Mouse (Mus musculus): Measurements from ENCODE around the gene Lpin2.

Gene Lpin2

DNA sequence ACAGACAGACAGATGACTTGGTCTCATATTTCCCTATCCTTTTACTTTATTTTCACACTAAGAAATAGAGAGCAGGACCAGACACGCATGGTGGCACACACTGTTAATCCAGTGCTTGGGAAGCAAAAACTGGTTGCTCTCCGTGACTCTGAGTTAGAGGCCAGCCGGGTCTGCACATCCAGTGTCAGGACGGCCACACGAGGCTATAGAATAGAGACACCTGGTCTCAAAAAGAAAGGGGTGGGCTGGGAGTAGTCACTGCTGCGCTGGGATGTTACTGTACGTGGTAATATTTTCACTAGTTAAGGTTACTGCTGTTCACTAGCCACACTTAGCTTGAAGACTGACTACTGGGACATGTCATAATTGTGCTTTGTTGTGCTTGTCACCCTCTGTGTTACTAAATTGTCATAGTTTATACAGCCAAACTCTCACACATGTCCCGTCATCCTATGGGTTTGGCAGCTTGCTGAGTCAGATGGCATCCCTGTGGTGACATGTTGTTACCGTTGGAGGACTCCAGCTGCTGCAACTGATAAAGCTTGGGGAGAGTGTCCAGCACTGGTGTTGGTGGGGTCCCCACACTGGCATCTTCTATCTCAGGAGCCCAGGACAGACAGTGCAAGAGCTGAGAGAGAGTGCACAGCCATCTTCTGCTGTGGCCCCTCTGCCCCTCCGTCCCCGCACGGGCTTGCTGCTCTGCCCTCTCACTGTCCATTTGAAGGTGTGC is 53.0 kb downstream of the Lpin2 start:
- no peak for DNase-seq

DNA sequence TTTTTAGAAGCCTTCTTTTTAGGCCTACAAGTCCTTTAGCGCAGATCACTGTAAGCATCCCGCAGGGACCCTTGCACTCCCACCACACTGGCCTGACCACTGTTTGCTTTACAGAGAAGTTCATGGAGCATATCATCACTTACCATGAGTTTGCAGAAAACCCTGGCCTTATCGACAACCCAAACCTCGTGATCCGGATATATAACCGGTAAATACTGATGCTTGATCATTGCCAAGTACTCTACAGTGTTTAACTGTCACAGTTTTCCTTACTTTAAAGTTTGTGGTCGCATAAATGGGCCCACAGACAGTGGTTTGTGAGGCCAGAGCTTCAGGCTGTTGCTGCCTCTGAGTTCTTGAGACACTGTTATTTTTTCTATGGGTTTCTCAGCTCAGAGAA is 56.1 kb downstream of the Lpin2 start:
- no peak for DNase-seq

DNA sequence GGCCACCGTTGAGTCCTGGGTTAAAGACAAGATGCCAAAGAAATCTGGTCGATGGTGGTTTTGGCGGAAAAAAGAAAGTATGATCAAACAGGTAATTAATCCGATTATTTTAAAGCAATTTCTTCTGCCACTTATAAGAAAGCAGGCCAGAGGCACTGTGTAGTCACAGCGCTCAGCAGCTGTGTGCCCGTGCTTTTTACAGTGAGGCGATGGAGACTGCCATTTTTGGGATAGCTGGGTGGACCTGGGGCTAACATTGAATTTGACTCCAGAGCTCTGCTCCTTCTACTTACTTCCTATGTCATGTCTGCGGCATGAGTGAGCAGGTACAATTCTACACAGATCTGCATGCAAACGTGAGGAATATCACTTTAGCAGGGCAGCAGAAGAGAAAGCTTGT is 58.5 kb downstream of the Lpin2 start:
- DNase-seq: no peak

DNA sequence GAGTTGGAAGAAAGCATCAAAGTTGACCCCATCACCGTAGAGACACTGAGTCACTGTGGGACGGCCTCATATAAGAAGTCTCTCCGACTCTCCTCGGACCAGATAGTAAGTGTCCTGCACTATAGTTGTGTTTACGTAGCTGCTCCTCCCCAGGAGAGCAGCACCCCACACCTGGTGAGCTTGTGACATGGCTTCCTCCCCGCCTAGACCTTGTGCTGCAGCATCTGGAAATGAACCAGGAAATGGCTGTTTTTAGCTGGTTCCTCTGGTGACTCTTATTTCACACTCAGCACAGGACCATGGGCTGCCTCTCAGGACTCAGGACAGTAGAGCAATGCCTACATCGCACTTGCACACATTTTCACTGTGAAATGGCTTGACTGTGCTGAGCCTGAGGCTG is 60.3 kb downstream of the Lpin2 start:
- no peak for DNase-seq

DNA sequence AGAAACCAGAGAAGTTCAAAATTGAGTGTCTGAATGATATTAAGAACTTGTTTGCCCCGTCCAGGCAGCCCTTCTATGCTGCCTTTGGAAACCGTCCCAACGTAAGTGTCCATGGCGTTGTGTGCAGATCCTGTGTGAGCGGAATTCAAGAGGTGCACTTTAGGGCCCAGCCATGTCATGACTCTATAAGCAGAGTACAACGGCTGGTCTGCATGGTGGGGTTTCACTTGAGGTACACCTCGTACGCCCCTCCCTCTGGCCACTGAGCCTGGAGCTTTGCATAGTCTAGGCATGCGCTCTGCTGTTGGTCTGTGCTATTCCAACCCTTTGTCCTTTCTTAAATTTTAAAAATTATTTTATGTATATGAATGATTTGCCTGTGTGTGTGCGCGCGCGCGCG is 62.8 kb downstream of the Lpin2 start:
- no peak for DNase-seq

DNA sequence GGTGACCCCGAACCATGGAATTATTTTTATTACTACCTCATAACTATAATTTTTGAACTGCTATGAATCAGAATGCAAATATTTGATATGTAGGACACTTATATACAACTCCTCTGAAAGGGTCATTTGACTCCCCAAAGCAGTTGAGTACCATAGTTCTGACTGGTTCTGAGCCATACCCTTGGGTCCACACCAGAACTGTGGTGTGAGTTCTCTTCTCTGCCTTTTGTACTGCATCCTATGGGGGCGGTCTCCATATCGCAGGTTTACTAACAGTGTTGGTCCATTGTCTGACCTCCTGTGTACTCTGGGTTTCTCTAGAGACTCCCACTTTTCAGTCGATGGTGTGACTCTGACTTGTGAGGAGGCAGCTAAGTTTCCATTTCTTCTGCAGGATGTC is 63.7 kb downstream of the Lpin2 start:
- no peak for DNase-seq

DNA sequence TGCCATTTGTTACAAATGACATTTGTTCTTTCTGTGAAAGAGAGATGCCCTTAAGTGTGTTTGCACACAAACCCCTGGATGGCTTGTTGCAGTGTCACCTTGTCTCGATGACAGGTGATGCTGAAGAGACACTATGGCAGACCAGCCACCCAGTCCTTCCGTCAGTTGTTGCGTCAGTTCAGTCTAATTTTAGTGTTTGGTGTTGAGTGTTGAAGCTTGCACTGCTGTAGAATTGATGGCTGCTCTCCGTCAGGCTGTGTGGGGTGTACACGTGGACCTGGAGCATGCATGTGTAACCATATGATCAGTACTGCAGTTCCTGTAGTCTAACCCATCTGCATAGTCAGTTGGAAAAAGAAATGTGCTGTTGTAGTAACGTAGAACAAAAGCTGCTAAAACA is 66.6 kb downstream of the Lpin2 start:
- no peak for DNase-seq

DNA sequence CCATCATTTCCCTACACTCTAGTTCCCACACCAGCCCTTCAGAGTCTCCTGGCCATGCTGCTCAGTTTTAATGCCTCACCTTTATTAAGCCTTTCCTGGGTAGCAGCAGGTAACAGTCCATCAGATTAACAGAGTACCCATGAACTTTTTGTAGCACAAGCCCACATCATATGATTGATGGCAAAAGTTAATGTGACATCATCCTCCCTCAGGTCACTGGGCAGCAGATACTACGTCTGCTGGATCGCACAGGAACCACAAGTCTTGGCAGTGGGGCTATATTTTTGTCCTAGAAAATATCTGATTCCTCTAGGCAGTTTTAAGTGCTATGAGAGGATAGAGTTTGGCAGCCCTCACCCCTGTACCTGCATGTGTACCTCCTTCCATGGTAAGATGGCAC is 67.7 kb downstream of the Lpin2 start:
- DNase-seq: no peak

DNA sequence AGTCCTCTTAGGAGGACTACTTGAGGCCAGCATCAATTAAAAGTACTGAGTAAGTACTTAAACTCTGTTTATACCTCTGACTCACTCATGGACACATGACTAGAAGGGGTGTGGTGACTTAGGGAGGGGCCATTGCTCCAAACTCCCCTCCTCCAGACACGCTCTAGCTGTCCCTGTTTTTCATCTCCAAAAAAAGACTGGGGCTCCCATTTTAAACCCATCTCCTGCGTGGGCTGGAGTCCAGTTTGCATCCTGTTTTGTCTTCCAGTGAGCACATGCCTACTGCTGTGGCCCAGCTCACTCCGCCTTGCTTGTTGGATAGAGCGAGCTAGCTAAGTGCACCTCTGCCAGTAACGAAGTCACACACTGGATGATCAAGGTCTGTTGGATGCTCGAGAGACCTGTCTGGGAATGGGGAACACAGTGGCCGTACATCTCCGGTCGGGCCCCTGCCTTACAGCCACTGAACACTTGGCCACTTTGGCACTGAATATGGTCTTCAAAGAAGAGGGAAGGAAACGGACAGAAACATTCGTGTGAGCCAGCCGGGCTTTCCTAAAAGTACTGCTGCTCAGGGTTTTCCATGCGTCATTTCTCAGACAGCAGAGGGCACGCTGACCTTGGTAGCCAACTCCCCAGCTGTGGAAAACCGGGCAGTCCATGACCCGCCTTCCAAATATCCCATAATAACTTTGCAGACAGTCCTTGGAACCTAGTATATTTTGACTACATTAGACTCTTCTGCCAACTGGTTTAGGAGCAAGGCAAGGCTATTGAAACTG is 68.7 kb downstream of the Lpin2 start:
- no peak for DNase-seq

DNA sequence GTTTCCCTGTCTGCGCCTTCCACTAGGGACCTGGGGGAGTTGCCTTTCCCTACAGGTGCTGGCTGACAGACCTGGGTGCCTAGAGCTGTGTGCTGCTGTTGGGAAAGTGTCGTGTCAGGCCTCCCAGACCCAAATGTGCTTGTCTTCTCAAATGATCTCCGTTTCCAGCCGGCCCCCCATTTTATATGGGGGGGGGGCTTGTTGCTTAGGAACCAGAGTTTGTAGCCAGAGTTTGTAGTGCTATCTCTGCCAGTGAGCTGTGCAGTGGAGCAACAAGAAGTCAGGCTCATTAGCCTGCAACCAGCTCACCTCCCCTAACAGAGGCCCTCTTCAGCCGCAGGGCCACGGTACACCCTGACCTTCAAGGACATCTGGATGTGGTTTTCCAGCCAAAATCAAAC is 69.2 kb downstream of the Lpin2 start:
- no peak for DNase-seq

DNA sequence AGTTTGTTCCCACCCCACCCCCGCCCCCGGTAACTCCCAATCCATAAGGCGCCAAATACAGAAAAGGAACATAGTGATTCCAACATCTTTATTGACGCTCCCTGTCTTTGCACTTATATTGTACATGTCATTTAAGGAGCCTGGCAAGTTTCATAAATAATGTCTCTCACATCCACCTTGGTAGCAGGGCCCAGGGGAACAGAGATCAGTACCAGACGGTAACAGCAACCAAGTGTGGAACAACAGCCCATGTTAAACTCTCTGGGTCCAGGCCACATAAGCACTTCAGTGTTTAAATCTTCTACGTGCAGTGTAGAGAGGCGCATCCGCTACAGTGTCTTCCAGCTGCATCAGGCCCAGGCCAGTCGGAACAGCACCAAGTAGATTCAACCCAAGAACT is 69.7 kb downstream of the Lpin2 start:
- DNase-seq: no peak

DNA sequence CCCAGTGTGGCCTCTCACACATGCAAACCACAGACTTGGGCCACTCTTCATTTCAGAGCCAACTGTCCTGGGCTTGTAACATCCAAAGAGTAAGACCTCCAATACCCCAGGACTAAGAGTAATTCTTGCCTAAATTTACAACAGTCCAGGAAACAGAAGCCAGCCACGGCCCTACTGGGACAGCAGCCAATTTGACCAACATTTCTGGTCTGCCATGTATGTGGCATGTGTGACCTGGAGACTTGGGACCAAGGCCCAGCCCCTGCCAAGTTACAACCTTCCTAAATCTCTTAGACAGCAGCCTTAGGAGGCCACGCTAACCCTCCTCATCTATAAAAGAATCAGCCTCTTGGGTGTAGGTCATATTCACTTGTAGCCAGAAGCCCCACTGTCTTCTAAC is 71.0 kb downstream of the Lpin2 start:
- no peak for DNase-seq

DNA sequence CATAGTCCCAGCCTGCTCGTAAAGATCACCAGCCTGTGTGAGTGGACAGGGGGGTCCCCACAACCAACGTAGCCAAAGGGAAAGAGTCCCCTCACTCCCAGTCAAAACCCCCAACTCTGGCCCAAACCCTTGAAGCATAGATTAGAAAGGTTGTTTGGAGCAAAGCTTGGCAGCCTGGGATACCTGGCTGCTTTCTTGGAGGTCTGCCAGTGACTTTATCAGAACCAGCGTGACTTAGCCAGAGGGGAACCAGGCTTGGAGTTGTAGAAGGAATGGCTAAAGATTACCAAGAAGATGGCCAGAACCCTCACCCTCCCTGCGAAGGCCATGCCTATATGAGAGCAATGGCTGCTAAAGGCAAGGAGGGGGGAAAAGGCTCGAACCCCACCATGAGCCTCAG is 71.7 kb downstream of the Lpin2 start:
- DNase-seq: no peak

DNA sequence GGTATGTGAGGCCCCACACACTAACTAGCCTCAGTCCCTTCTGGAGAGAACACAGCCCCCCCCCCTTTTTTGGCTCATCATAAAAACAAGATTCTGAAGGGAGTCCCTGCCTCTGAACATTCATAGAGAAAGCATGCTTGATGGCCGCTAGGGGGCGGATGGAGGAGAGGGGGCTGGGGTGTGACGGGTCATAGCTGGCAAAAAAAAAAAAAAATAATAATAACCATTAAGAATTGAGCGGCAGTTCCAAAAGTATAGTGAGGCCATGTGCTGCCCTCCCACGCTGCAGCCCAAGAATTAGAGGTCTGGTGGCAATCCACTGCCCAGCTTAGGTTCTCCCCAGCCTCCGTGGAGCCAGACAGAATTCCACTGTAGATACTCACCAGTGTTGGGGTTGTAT is 72.4 kb downstream of the Lpin2 start:
- peak; percentile 30 for DNase-seq

DNA sequence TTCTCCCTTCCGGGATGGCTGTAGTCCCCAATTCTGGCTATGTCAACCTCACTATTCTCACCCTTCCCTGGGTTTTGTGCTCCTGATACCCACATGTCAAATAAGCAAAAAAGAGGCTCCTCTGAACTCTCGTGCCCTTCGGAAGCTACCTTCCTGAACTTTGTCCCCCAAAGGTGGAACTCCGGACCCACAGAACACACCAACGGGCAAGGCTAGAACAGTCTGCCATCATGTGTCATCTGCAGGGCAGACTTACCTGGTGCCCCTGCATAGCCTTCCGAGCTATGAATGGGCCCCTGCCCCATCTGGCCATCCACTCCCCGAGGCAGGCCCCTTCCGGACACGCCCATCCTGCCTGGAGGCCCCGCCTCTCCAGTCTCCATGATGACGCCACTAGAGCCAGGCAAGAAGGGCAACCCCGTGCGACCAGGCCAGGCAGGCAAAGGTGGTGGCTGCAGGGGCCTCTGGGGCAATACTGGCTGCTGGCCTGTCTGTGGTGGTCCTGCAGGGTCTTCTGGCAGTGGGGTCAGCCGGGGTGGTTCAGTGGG is 73.8 kb downstream of the Lpin2 start:
- no peak for DNase-seq

DNA sequence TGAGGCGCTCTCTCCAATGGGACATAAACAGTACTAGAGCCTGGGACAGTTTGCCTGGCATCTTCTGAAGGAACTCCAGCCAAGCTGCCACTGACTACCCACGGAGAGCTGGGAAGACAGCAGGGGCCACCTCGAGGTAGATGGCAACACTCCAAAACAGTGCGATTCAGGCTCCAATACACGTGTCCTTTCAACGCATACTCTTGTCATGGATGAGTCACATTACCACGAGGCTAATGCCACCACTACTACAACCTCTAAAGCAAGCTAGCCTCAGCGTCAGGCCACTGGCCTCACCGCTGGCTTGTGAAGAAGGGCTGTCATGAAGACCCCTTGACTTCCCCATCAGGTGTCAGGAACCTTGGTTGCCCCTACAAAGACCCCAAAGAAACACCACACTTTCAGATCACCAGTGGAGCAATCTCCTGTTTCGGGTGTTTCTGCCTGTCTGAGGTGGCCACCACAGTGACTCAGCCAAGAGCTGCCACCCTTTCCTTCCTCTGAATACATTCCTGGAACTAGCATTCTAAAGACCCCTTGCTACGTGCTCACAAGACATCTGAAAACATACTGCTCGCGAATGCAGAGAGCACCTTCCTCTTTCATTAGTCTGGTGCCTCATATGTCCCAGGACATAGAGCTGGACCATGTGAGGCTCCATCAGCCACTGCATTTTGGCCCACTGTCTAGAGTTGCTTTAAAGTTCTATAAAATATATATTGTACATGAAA is 74.6 kb downstream of the Lpin2 start:
- DNase-seq: no peak

DNA sequence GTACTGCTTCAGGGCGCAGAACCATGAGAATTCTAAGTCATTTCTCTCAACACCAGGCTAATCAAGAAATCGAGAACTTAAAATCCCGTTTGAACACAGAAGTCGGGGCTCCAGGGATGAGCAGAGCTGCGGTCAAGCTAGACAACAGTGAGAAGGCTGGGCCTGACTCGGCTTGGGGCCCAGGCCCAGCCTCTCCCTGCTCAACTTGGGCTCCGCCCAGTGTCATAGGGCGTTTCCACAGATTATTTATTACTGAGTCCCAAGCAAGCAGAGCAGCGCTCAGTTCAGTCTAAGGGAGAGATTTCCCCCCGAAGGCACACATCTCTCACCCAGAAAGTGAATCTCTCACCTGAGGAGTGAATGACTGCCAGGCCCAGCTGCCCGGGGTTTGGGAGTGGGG is 77.4 kb downstream of the Lpin2 start:
- no peak for DNase-seq

DNA sequence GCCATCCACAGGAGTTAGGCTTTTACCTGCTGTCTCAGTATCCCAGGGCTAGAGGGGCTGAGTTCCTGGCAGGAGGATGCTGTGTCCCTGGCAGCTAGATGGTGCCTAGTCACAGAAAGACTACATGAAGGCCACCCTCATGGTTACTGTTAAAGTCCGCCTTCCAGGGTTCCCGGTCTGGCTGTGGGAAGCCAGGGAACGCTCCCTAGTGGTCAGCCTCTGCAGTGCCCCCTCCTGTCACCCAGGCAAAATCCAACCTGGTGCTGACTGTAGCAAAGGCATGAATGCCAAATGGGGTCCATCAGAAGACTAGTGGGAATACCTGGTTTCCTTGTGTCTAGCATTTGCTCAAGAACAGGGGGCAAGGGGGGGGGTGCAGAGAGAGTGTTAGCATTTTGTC is 78.3 kb downstream of the Lpin2 start:
- DNase-seq: no peak

DNA sequence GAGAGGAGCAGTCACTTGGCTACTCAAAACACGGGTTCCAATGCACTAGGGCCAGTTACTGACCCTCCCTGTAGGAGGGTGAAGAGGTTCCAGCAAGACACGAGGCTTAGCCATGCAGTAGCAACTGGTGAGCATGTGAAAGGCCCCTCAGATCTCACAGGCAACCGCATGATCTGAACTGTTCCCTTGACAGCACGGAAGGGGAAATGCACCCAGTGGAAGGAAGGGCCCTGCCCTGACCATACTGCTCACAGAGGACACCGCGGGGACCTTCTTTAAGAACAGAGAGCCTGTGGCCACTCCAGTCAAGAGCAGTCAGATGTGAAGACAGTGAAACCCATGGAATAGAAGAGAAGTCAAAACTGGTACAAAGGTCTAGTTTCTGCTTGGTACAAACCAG is 80.8 kb downstream of the Lpin2 start:
- DNase-seq: peak; percentile 11

DNA sequence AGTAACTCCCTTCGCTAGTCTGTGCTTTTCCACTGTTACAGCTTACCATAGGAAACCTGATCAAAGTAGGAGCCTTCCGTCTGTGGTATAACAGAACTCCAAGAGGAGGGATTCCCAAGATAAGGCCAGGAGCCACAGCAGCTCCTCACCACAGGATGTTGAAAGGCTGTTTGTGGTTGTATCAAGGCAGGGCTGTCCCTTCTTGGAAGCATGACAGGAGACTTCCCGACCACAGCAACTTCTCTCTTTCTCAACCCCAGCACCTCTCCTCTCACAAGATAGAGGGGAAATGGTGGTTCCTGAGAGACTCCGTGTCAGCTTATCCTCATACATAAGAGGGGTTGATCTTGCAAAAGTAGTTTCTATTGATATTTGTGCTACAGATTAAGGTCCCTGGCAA is 82.4 kb downstream of the Lpin2 start:
- DNase-seq: no peak

DNA sequence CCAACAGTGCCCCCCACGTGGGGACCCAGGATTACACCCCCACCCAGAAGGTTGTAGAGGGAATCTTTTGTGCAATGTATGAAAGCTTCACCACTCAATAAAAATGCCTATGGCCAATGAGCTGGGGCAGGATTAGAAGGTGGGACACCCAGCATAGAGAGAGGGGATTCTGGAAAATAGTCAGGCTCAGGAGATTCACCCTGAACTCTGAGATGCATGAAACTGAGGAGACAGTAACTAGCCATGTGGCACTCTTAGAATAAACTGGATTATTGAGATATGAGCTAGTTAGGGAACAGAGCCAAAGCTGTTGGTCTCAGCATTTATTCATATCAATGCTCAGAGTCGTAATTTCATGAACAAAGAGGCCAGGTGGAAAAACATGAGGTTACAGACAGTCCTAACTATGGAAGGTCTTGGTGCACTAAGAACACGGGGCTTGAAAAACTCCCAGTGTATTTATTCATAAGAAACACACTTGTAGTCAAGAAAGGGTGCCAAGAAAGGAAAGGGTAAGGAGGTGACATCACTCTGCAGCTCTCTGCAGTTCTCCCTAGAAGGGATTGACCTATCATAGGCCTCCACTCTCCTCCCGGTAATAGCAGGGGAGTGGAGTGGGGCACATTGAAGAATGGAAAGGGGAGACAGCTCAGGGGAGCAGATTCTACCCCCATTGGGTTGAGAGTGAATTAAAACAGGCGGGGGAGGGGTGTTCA is 83.1 kb downstream of the Lpin2 start:
- DNase-seq: no peak

DNA sequence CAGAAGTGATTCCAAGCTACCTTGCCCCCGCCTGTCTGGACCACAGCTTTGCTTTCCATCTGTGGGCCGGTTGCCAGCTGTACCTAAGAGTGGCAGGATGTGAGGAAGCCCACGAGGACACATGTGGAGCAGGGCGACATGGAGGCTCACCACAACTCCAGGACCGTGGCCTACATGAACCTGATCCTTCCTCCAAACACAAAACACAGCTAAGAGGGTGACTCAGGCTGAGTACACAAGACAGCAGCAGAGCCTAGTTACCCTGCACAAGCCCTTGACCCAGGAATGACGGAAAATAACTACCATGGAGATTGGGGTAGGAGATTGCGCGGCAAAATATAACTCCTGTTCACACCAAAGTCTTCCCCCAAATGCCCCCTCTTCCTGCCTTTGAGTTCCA is 85.0 kb downstream of the Lpin2 start:
- DNase-seq: no peak

DNA sequence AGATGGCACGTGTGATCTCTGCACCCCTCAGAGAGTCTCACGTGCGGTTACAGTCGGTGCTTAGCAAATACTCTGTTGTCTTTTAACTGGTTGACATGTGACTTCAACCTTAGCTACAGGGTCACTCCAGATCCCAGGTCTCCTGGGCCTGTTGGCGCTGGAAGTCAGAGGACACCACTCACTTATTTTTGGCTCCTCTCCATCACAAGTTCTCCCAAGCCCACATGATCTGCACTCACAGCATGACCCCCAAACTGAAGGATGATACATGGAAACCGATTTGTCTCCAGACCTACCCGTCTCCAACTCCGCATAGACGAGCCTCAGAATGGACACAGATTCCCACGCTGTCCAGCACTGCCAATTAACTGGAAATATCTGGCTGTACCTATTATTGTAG is 85.8 kb downstream of the Lpin2 start:
- DNase-seq: no peak
